Mouse (Mus musculus) gastrocnemius, postnatal 4 days (tissue): ENCODE measurements around the gene Dgkb. TPM values are rescaled to one million over a fixed set of nuclear protein-coding genes. Genes with fewer than 3 reads are reported as not detected.

Experiments
- DNase-seq, 2 experiments: peaks; one replicate each; pipeline ENCODE4 v3.0.0; 2021 to 2022; ENCODE audit warnings: low spot score in 2 of 2, mixed read lengths in 2 of 2
- total RNA-seq, 2 experiments: library from RNA; stranded (reverse); gene quantifications; 2 replicates each; pipeline ENCODE4 v1.2.3; 2021

The Dgkb gene
- total RNA-seq, 2 experiments from 2014 or later, result 2.3 to 3.4 TPM

GRCm38 (mm10) chr12:38589951-38590350, 772.4 kb downstream of the Dgkb start:
- DNase-seq, result no peak

- DNase-seq, result no peak
These were observed 776.1 kb downstream of the Dgkb start for GRCm38 (mm10) chr12:38593653-38594052.

- DNase-seq, result peak in 1 of 2 experiments; percentile 9
These were observed 776.5 kb downstream of the Dgkb start for GRCm38 (mm10) chr12:38594055-38594454.

- no peak for DNase-seq
These were observed 779.0 kb downstream of the Dgkb start for GRCm38 (mm10) chr12:38596416-38597062.

- no peak for DNase-seq
These were observed 780.6 kb downstream of the Dgkb start for GRCm38 (mm10) chr12:38598096-38598495.

GRCm38 (mm10) chr12:38600165-38600845, 782.8 kb downstream of the Dgkb start:
- DNase-seq, result no peak

GRCm38 (mm10) chr12:38608104-38608503, 790.6 kb downstream of the Dgkb start:
- no peak for DNase-seq

GRCm38 (mm10) chr12:38668265-38668664, 850.7 kb downstream of the Dgkb start:
- DNase-seq, result no peak
